Mouse (Mus musculus) left cerebral cortex, postnatal 14 days (tissue): Measurements from ENCODE around the gene Rara. TPM values are rescaled to one million over a fixed set of nuclear protein-coding genes. Genes with fewer than 3 reads are reported as not detected.

Experiments used
- DNase-seq, 2 experiments: peaks; one replicate each; pipeline ENCODE4 v3.0.0; 2021 to 2022; ENCODE audit warnings: low spot score in 2 of 2, mixed read lengths in 1 of 2
- intact Hi-C: fragments of 180-260 bp; cut with DNase I; formaldehyde crosslinking; loops from one replicate; pipeline ENCODE4 v1.15.1; 2025
- total RNA-seq, 2 experiments: library from RNA; stranded (reverse); gene quantifications; 2 replicates each; pipeline ENCODE4 v1.2.3; 2021

The Rara gene
- total RNA-seq, 2 experiments from 2014 or later = 14.6 to 15.1 TPM

GRCm38 (mm10) chr11:99023500-99024467, 96.2 kb downstream of the Rara start, which contains the start of gene Top2a:
Gene Top2a, minus strand, starts transcription at chr11:99024189.
- intact Hi-C loops = no loop called here
- DNase-seq = peak; percentile 98 to 99

Other genes starting within 250 kb of the Rara start
- gene Psmd3, start 245.3 kb upstream of the Rara start, total RNA-seq = 100 to 1,000 TPM; 128 to 134 TPM
- not detected for gene Csf3, start 226.6 kb upstream of the Rara start, total RNA-seq
- 100 to 1,000 TPM in 1 of 2 experiments, 10 to 100 TPM in 1; 96.3 to 114 TPM for gene Med24, start 198.4 kb upstream of the Rara start, total RNA-seq
- 1,000 to 10,000 TPM in 1 of 2 experiments, 100 to 1,000 TPM in 1; 962 to 1,004 TPM for gene Thra, start 187.2 kb upstream of the Rara start, total RNA-seq
- gene Nr1d1, start 152.5 kb upstream of the Rara start, total RNA-seq = 10 to 100 TPM; 82.0 to 85.4 TPM
- gene Msl1, start 132.3 kb upstream of the Rara start, total RNA-seq = 100 to 1,000 TPM; 168 to 170 TPM
- 10 to 100 TPM; 53.1 to 54.6 TPM for gene Casc3, start 122.9 kb upstream of the Rara start, total RNA-seq
- gene Rapgefl1, start 91.0 kb upstream of the Rara start, total RNA-seq = 100 to 1,000 TPM; 141 to 143 TPM
- gene Wipf2, start 64.2 kb upstream of the Rara start, total RNA-seq = 10 to 100 TPM; 45.5 to 45.9 TPM
- gene Cdc6, start 20.0 kb upstream of the Rara start, total RNA-seq = under 1 TPM; 0.47 to 0.57 TPM
- gene Gjd3, start 55.2 kb downstream of the Rara start, total RNA-seq = 1 to 10 TPM; 2.8 to 3.1 TPM
- gene Top2a, start 96.4 kb downstream of the Rara start, total RNA-seq = 1 to 10 TPM; 4.1 to 4.9 TPM
- 100 to 1,000 TPM in 1 of 2 experiments, 10 to 100 TPM in 1; 98.7 to 107 TPM for gene Igfbp4, start 113.4 kb downstream of the Rara start, total RNA-seq
- gene Tns4, start 161.5 kb downstream of the Rara start, total RNA-seq = under 1 TPM; 0.33 to 0.34 TPM
- not detected for gene Ccr7, start 227.3 kb downstream of the Rara start, total RNA-seq